Comparison of ENCODE assay signal across 17 mouse cellular contexts in the genomic region with DNA sequence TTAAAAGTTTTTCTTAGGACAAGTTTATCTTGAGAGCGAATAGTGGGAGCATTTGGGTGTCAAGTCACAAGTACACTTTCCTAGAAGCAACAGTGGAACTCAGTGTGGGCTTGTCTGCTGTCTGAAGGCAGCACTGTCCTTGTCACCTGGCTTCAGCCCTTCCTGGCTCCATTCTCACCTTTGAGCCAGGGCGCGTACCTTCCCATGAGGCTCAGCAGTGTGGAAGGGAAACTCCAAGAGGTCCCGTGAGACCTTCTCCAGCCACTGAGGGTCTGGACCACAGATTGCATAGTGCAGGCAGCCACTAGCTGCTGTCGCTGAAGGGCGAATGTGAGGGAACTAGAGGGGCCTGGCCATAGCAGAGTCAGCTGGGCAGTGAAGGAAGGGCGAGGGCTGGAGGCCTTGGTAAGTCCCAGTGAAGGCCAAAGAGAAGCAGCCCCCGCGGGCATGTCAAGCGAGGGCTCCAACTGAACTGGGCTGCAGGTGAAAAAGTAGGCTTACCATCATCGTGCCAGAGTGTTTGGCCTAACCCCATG. TPM values are rescaled to one million over a fixed set of nuclear protein-coding genes. Genes with fewer than 3 reads are reported as not detected.
DNase-seq lines count a peak whose midpoint lies in the region; ATAC-seq and TF ChIP-seq lines count a peak whose summit lies in the region.
"Had no signal": no experiment of that assay in that cellular context is flagged by ENCODE, and none has a peak within 500 bp of the region (broad histone marks: within the 10 kb centered on the region; RNA-seq: fewer than 3 reads in every experiment).

No protein-coding gene starts in this region.

- dilution Hi-C loops in CH12.LX (cut with MboI; ENCODE audit: extremely low pct_ligation_motif_present, extremely low pct_unique_long_range_greater_than_20kb, low sequenced_read_pairs), result no loop called here

- TF ChIP-seq EP300 in CH12.LX (IDR thresholded peaks at IDR 0.05; ENCODE audit: low read length), result no peak

- in situ Hi-C loops in CH12.LX (cut with MboI; ENCODE audit: low pct_ligation_motif_present, low pct_unique_long_range_greater_than_20kb, low sequenced_read_pairs), result no loop called here

- H3K9ac ChIP-seq in CH12.LX (ENCODE audit: insufficient read depth, low read depth), result no peak overlapping the region
- H3K9ac ChIP-seq: limb, embryonic 13.5 days; liver, postnatal 0 days had no signal

- H3K27ac ChIP-seq in CH12.LX (ENCODE audit: insufficient read depth, low read depth), result no peak overlapping the region
- H3K27ac ChIP-seq: limb, embryonic 13.5 days; neural tube, embryonic 13.5 days had no signal

- no peak for ATAC-seq in megakaryocyte-erythroid progenitor cell, adult 5-6 weeks (replicated peaks; ENCODE audit: low FRiP score, low TSS enrichment, poor library complexity, severe bottlenecking)
- ATAC-seq: inflammation-experienced regulatory T-cells, adult 6 months; liver, postnatal 0 days; midbrain, embryonic 16.5 days had no signal

- TF ChIP-seq RAD21 in CH12.LX (IDR thresholded peaks at IDR 0.05; ENCODE audit: low read depth, low read length), result no peak

- no peak for TF ChIP-seq CTCF in CH12.LX (conservative IDR thresholded peaks at IDR 0.05 in 1 of 2, IDR thresholded peaks at IDR 0.05 in 1 of 2; ENCODE audit: low read depth in 2 of 2, low read length in 2 of 2)

- no peaks in the 10 kb centered on the region for H3K27me3 ChIP-seq in CH12.LX (replicated peaks)

- H3K36me3 ChIP-seq in CH12.LX (replicated peaks in 1 of 2; ENCODE audit: control insufficient read depth in 1 of 2, insufficient read depth in 1 of 2, low read length in 1 of 2), result no peaks in the 10 kb centered on the region
- H3K36me3 ChIP-seq: limb, embryonic 13.5 days; neural tube, embryonic 13.5 days had no signal

- no peak overlapping the region for H3K4me3 ChIP-seq in CH12.LX (replicated peaks in 1 of 3; ENCODE audit: low read depth in 2 of 3, low read length in 2 of 3, poor library complexity in 1 of 3)
- H3K4me3 ChIP-seq: limb, embryonic 13.5 days; neural tube, embryonic 13.5 days had no signal

- TF ChIP-seq POLR2A in CH12.LX (IDR thresholded peaks at IDR 0.05; ENCODE audit: low read depth, low read length), result no peak

- peak; percentile 29 for DNase-seq in adrenal gland, adult 2 months
- no peak for DNase-seq in adrenal gland, adult 8-10 months
- DNase-seq in kidney, adult 18-20 months, result peak; percentile 47
- no peak for DNase-seq in kidney, adult 8-10 months
- DNase-seq in CH12.LX (ENCODE audit: extremely low read depth), result peak; percentile 24
- DNase-seq in kidney, postnatal 25 days, result peak; percentile 21 to 50
- DNase-seq in adrenal gland, postnatal 4 days (ENCODE audit: low spot score in 2 of 2), result no peak
- DNase-seq: heart, postnatal 36 days; layer of hippocampus, postnatal 36 days; liver, postnatal 0 days; lung, postnatal 4 days had no signal

- H3K79me2 ChIP-seq in CH12.LX (replicated peaks; ENCODE audit: control insufficient read depth, extremely low read depth, insufficient read depth, poor library complexity, severe bottlenecking), result no peaks in the 10 kb centered on the region

- peaks cover 7 to 39% of the 10 kb centered on the region in 2 experiments; a peak in 3 of 4 replicates for H3K4me1 ChIP-seq in CH12.LX (ENCODE audit: control insufficient read depth in 1 of 2, insufficient read depth in 2 of 2)

- no peaks in the 10 kb centered on the region for H3K9me3 ChIP-seq in CH12.LX (replicated peaks; ENCODE audit: low read length)
- H3K9me3 ChIP-seq: limb, embryonic 13.5 days; neural tube, embryonic 13.5 days had no signal

- no peak overlapping the region for H3K4me2 ChIP-seq in CH12.LX (ENCODE audit: insufficient read depth, low read depth, poor library complexity, severe bottlenecking)
- H3K4me2 ChIP-seq: heart, embryonic 11.5 days; limb, embryonic 13.5 days had no signal

TF ChIP-seq in CH12.LX, 34 proteins besides CTCF, POLR2A, EP300 and RAD21:
- TF ChIP-seq BHLHE40 (IDR thresholded peaks at IDR 0.05; ENCODE audit: low read depth, low read length) (no peak), JUND (conservative IDR thresholded peaks at IDR 0.05; ENCODE audit: low read depth, low read length) (no peak), TBP (conservative IDR thresholded peaks at IDR 0.05; ENCODE audit: low read depth, low read length) (no peak), MAFK (IDR thresholded peaks at IDR 0.05; ENCODE audit: insufficient replicate concordance, low read length) (no peak), POLR2AphosphoS2 (IDR thresholded peaks at IDR 0.05; ENCODE audit: low read depth, low read length) (no peak), ZC3H11A (IDR thresholded peaks at IDR 0.05; ENCODE audit: low read depth, low read length) (no peak), GABPA (IDR thresholded peaks at IDR 0.05; ENCODE audit: insufficient replicate concordance, low read depth, low read length) (no peak), RCOR1 (conservative IDR thresholded peaks at IDR 0.05; ENCODE audit: low read depth, low read length) (no peak), NRF1 (IDR thresholded peaks at IDR 0.05; ENCODE audit: low read depth, low read length) (no peak), ZMIZ1 (IDR thresholded peaks at IDR 0.05; ENCODE audit: low read depth, low read length) (no peak), IRF4 (IDR thresholded peaks at IDR 0.05; ENCODE audit: low read depth, low read length) (no peak), E2F4 (IDR thresholded peaks at IDR 0.05; ENCODE audit: insufficient replicate concordance, low read depth, low read length) (no peak), USF1 (IDR thresholded peaks at IDR 0.05; ENCODE audit: low read depth, low read length) (no peak), ZKSCAN1 (IDR thresholded peaks at IDR 0.05; ENCODE audit: borderline replicate concordance, low read depth, low read length) (no peak), KAT2A (IDR thresholded peaks at IDR 0.05; ENCODE audit: insufficient replicate concordance, low read length) (no peak), MYC (IDR thresholded peaks at IDR 0.05; ENCODE audit: low read depth, low read length) (no peak), TCF12 (IDR thresholded peaks at IDR 0.05; ENCODE audit: low read depth, low read length) (no peak), SIN3A (IDR thresholded peaks at IDR 0.05; ENCODE audit: low read length) (no peak), HCFC1 (IDR thresholded peaks at IDR 0.05; ENCODE audit: low read depth, low read length) (no peak)

RNA-seq across cellular contexts. Expression of gene Prr15, which starts 7.5 kb away (rescaled TPM):
- total RNA-seq in adrenal gland, adult 2 months (2021), result 1 to 10 TPM; 2.1 to 6.2 TPM
- polyA plus RNA-seq in adrenal gland, adult 2 months (2012; rRNA removed), result 1.4 and 3.0 TPM in 2 replicates
- 10 to 100 TPM in 2 of 4 experiments, 1 to 10 TPM in 2; 2.8 to 16.1 (median 9.2) TPM for total RNA-seq in adrenal gland, adult 8-10 months (2022)
- not detected in 2 replicates for total RNA-seq in CH12.LX (2012; rRNA removed)
- not detected in 2 replicates for total RNA-seq in CH12.LX (2014; rRNA removed)
- not detected in 2 replicates for polyA plus RNA-seq in CH12.LX (2012; ENCODE audit: insufficient read length, low read depth)
- 0.52 TPM in 1 of 2 replicates, not detected in the other for total RNA-seq in megakaryocyte-erythroid progenitor cell, adult 5-6 weeks (2014; fragmentation: Nextera tagmentation)
- total RNA-seq in megakaryocyte-erythroid progenitor cell, adult 5-6 weeks (2017), result 0.19 TPM in 1 of 2 replicates, not detected in the other
- 1 to 10 TPM; 6.3 to 7.7 TPM for total RNA-seq in adrenal gland, postnatal 4 days (2021)

Comparison
In these comparisons a context has a peak if more than half of its experiments do, and no peak if none do; other contexts are left out.
1. DNase-seq: peak in adrenal gland, adult 2 months (single experiment), kidney, adult 18-20 months (single experiment), CH12.LX (single experiment) and kidney, postnatal 25 days (2 of 2); none in adrenal gland, adult 8-10 months (single experiment), kidney, adult 8-10 months (0 of 2) and adrenal gland, postnatal 4 days (0 of 2).